Mouse (Mus musculus) 416B (cell line): ENCODE measurements around the gene Ifi27.
"Not testable (repeated sequence)": the region's sequence is repeated elsewhere in the genome, so short reads cannot be mapped to it uniquely, and the experiment has no call there.

Experiments used
- DNase-seq: peaks from one replicate; pipeline ENCODE4 v3.0.0; 2011; ENCODE audit warnings: low read depth

The Ifi27 gene

GRCm38 (mm10) chr12:103456727-103457126 lies 22.7 kb downstream of the Ifi27 start:
- not testable (repeated sequence) for DNase-seq

GRCm38 (mm10) chr12:103457140-103457539 lies 23.1 kb downstream of the Ifi27 start, which contains the start of gene Ifi27l2b:
TSS of gene Ifi27l2b (minus strand) at chr12:103457223.
- peak; percentile 63 for DNase-seq

GRCm38 (mm10) chr12:103474481-103474880 lies 40.5 kb downstream of the Ifi27 start:
- no peak for DNase-seq

GRCm38 (mm10) chr12:103476779-103477389 lies 42.9 kb downstream of the Ifi27 start:
- DNase-seq = no peak

- no peak for DNase-seq
These were observed 43.5 kb downstream of the Ifi27 start for GRCm38 (mm10) chr12:103477461-103478015.

GRCm38 (mm10) chr12:103481671-103482070 lies 47.7 kb downstream of the Ifi27 start:
- DNase-seq = no peak

- no peak for DNase-seq
These were observed 48.8 kb downstream of the Ifi27 start for GRCm38 (mm10) chr12:103482781-103483180.

- DNase-seq = not testable (repeated sequence)
These were observed 50.4 kb downstream of the Ifi27 start for GRCm38 (mm10) chr12:103484200-103484972.

- no peak for DNase-seq
These were observed 52.7 kb downstream of the Ifi27 start for GRCm38 (mm10) chr12:103486726-103487125.

- DNase-seq = no peak
These were observed 53.3 kb downstream of the Ifi27 start for GRCm38 (mm10) chr12:103487276-103487675.

- DNase-seq = no peak
These were observed 53.7 kb downstream of the Ifi27 start for GRCm38 (mm10) chr12:103487750-103488149.
